Mouse (Mus musculus): Measurements from ENCODE around the gene Slc4a4. TPM values are rescaled to one million over a fixed set of nuclear protein-coding genes. Genes with fewer than 3 reads are reported as not detected.

Slc4a4 gene
- polyA plus RNA-seq, 1 experiment = 905 TPM

DNA sequence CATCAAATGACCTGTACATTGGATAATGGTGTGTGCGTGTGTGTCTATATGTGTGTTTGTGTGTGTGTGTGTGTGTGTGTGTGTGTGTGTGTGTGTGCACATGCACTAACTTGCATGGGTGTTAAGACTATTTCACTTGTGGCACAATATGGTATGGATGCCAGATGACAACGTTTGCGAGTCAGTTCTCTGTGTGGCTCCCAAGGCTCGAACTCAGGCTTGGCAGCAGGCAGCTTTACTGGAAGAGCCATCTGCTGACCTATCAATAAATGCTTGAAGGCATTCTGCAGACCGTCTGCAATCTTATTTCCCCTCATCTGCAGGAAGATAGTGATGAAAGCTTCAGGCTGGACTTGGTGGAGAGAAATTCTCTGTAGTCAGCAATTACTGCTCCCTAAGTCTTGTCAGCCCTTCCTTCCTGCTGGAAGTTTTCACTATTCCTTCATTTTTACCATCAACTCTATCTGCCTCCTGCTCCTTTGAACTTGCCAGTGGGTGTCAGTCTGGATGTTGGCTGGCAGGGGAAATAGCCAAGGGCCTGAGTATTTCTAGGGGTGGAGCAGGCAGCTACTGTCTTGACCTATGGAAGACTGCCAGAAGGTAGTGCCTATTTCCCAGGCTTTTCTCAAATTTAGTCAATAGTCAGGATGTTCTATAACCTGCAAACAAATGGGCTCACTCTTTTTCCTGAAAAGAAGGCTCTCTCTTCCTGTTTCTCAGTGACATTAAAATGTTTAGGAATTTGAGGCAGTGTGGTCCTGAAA lies 73.9 kb downstream of the Slc4a4 start:
- TF ChIP-seq POLR2A (IDR thresholded peaks at IDR 0.05; ENCODE audit: insufficient read depth, low read depth, low read length) = no peak
- no peak for TF ChIP-seq CTCF (IDR thresholded peaks at IDR 0.05; ENCODE audit: insufficient read depth, low read depth, low read length)
- H3K4me1 ChIP-seq (ENCODE audit: control insufficient read depth, insufficient read depth, low read length) = peaks cover 21% of the 10 kb centered on the region
- no peak overlapping the region for H3K4me3 ChIP-seq (ENCODE audit: insufficient read depth, low read depth, low read length)
- peak overlapping the region; percentile 23 for H3K27ac ChIP-seq (ENCODE audit: insufficient read depth, low read depth, low read length)
- WGBS = 74% methylated on average over 5 of the region's 5 CpGs

DNA sequence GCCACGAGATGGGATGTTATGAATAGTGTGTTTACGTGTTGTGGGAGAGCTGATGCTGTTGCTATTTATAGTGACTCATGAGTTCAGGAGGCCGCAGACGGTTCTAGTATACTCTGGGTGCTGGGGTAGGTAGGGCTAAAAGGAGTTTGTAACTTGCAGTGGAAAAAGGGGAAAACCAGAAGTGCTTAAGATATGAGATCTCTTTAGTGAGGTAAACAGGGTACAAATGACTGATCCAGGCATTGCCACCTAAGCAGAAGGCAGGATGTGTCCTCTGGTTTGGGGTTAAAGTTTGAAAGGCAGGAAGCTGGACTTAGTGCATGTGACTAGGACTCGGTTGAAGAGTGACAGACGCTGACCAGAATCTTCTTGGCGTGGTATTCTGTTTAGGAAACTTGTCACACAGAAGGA lies 74.7 kb downstream of the Slc4a4 start:
- TF ChIP-seq CTCF (IDR thresholded peaks at IDR 0.05; ENCODE audit: insufficient read depth, low read depth, low read length) (no peak), POLR2A (IDR thresholded peaks at IDR 0.05; ENCODE audit: insufficient read depth, low read depth, low read length) (no peak)
- Histone ChIP-seq H3K27ac (ENCODE audit: insufficient read depth, low read depth, low read length) (peak overlapping the region; percentile 23), H3K4me1 (ENCODE audit: control insufficient read depth, insufficient read depth, low read length) (peaks cover 16% of the 10 kb centered on the region), H3K4me3 (ENCODE audit: insufficient read depth, low read depth, low read length) (no peak overlapping the region)
- WGBS = 50% methylated on average over 7 of the region's 7 CpGs

DNA sequence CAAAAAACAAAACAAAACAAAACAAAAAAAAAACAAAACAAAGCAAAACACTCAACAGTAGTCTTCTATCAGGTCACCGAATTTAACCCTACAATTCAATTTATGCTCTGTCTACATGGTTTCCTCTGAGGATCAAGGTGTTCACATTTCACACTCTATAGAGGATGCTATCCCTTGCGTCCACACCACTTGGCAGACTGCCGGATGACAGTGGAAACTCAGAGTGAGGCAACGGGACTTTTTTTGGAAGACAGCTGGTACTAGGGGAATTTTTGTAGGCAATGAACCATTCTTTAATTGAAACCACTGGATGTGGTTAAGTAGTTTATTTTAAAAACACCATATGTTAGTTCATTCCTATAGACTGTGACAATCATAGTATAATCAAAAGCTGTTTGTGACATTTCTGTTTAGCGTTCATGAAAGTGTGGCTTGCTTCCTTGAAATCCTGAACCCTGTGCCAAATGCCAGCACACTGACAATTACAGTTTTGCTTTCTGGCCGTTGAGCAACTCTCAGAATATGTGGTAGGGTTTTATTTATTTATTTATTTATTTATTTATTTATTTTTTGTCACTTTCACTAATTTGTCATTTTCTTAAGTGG lies 78.2 kb downstream of the Slc4a4 start:
- TF ChIP-seq CTCF (IDR thresholded peaks at IDR 0.05; ENCODE audit: insufficient read depth, low read depth, low read length) = no peak
- no peak for TF ChIP-seq POLR2A (IDR thresholded peaks at IDR 0.05; ENCODE audit: insufficient read depth, low read depth, low read length)
- Histone ChIP-seq H3K4me1 (ENCODE audit: control insufficient read depth, insufficient read depth, low read length) (0 out of 2 replicates have a peak, but pooled peaks cover 4% of the 10 kb centered on the region), H3K4me3 (ENCODE audit: insufficient read depth, low read depth, low read length) (no peak overlapping the region), H3K27ac (ENCODE audit: insufficient read depth, low read depth, low read length) (no peak overlapping the region)
- WGBS = 44% methylated on average over 6 of the region's 6 CpGs

DNA sequence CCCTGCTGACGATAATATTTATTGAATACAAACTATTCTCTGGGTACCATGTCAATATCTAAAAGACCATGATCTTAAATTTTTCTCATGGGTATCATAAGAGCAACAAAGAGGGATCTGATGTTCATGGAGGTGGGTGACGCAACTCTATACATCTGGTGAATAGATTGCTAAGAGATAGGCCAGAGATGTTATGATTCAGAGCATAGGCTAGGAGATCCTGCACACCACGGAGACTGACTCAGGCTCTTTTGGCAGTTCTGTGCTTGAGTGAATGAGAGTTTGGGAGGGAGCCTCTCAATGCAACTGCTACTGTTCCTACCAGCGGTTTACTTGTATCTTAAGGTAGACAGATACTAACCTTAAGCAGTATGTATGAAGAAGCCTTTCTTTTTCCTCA lies 79.9 kb downstream of the Slc4a4 start:
- TF ChIP-seq POLR2A (IDR thresholded peaks at IDR 0.05; ENCODE audit: insufficient read depth, low read depth, low read length) = no peak
- TF ChIP-seq CTCF (IDR thresholded peaks at IDR 0.05; ENCODE audit: insufficient read depth, low read depth, low read length) = no peak
- Histone ChIP-seq H3K4me1 (ENCODE audit: control insufficient read depth, insufficient read depth, low read length) (no peaks in the 10 kb centered on the region), H3K4me3 (ENCODE audit: insufficient read depth, low read depth, low read length) (no peak overlapping the region), H3K27ac (ENCODE audit: insufficient read depth, low read depth, low read length) (no peak overlapping the region)
- WGBS = 74% methylated on average over 4 of the region's 4 CpGs

DNA sequence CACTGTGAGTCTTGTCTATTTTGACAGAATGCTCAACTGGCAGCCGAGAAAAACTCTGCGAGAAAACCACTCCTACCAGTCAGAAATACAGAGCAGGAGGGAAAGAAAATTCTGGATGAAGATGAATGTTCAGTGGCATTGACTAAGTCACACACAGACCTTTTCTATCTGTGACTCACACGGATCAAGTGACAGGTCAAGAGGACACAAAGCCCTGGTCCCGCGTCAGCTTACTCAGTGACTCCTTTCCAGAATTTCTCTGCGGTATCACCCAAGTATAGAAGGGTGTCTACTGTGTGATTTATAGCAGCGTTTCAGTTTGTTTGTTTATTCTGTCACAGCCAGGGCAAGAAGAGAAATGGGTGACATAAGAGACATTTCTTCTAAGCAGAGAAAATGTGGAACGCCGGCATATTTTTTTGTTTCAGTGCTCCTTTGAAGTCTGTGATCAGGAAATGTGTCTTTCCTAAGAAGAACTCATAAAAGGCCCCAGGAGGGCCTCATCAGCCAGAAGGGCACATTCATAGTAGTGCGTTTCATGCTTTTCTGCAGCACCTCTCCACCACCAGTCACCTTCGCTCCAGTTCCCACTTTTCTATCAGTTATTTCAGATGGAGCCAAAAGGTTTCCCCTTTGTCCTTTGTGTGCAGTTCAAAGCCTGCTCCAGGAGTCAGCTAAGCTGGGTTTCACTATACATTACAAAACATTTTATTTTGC lies 82.5 kb downstream of the Slc4a4 start:
- WGBS = 37% methylated on average over 11 of the region's 11 CpGs
- H3K27ac ChIP-seq (ENCODE audit: insufficient read depth, low read depth, low read length) = no peak overlapping the region
- no peak for TF ChIP-seq POLR2A (IDR thresholded peaks at IDR 0.05; ENCODE audit: insufficient read depth, low read depth, low read length)
- TF ChIP-seq CTCF (IDR thresholded peaks at IDR 0.05; ENCODE audit: insufficient read depth, low read depth, low read length) = no peak
- no peak overlapping the region for H3K4me3 ChIP-seq (ENCODE audit: insufficient read depth, low read depth, low read length)
- no peaks in the 10 kb centered on the region for H3K4me1 ChIP-seq (ENCODE audit: control insufficient read depth, insufficient read depth, low read length)

DNA sequence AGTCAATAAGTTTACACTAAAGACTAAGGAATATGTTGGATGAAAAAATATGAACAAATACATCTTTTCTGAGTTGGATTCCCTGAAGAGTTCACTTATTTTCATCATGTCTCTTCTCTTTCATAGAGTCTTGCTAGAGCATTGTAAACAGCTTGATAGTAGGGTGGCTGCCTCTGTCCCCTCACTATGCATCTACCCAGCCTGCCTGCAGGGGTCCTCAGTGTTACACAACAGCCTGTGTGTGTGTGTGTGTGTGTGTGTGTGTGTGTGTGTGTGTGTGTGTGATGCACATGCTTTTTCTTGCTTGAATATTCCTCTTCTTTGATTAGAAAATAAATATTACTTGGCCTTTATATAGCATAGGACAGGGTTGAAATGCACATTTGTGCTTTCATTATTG lies 84.9 kb downstream of the Slc4a4 start:
- Histone ChIP-seq H3K4me3 (ENCODE audit: insufficient read depth, low read depth, low read length) (no peak overlapping the region), H3K4me1 (ENCODE audit: control insufficient read depth, insufficient read depth, low read length) (0 out of 2 replicates have a peak, but pooled peaks cover 3% of the 10 kb centered on the region), H3K27ac (ENCODE audit: insufficient read depth, low read depth, low read length) (no peak overlapping the region)
- TF ChIP-seq CTCF (IDR thresholded peaks at IDR 0.05; ENCODE audit: insufficient read depth, low read depth, low read length) (no peak), POLR2A (IDR thresholded peaks at IDR 0.05; ENCODE audit: insufficient read depth, low read depth, low read length) (no peak)

DNA sequence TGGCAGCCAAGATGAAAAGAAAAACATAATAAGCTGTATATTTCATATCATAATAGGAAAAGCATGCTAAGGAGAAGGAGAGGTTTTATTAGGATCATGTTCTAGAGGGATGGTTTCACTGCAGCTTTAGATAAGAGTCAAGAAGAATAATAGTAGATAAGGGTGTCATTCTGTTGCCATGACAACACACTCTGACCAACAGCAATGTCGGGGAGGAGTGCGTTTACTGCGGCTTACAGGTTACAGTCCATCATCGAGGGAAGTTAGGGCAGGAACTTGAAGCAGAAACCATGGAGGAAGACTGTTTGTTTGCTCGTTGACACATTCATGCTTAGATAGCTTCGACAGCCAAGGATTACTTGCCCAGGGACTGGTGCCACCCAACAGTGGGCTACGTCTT lies 85.7 kb downstream of the Slc4a4 start:
- Histone ChIP-seq H3K4me3 (ENCODE audit: insufficient read depth, low read depth, low read length) (no peak overlapping the region), H3K27ac (ENCODE audit: insufficient read depth, low read depth, low read length) (no peak overlapping the region), H3K4me1 (ENCODE audit: control insufficient read depth, insufficient read depth, low read length) (0 out of 2 replicates have a peak, but pooled peaks cover 7% of the 10 kb centered on the region)
- WGBS = 81% methylated on average over 7 of the region's 7 CpGs
- TF ChIP-seq POLR2A (IDR thresholded peaks at IDR 0.05; ENCODE audit: insufficient read depth, low read depth, low read length) = no peak
- TF ChIP-seq CTCF (IDR thresholded peaks at IDR 0.05; ENCODE audit: insufficient read depth, low read depth, low read length) = no peak

DNA sequence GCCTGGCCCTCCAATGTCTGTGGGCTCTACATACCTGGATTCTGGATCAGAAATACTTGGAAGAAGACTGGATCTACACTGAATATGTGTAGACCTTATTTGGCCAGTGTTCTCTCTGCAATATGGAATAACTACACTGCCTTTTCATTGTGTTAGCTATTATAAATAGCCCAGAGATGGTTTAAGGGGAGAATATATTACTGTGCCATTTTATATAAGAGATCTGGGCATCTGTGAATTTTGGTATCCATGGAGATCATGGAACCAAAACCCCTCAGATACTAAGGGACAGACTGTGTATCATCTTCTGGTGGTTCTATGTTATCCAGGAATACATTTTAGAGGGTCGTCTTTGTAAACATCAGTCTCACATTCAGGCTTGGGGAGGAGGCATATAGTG lies 86.5 kb downstream of the Slc4a4 start:
- TF ChIP-seq CTCF (IDR thresholded peaks at IDR 0.05; ENCODE audit: insufficient read depth, low read depth, low read length) = no peak
- no peak for TF ChIP-seq POLR2A (IDR thresholded peaks at IDR 0.05; ENCODE audit: insufficient read depth, low read depth, low read length)
- WGBS = 90% methylated on average over 1 of the region's 1 CpGs
- Histone ChIP-seq H3K4me3 (ENCODE audit: insufficient read depth, low read depth, low read length) (no peak overlapping the region), H3K27ac (ENCODE audit: insufficient read depth, low read depth, low read length) (no peak overlapping the region), H3K4me1 (ENCODE audit: control insufficient read depth, insufficient read depth, low read length) (0 out of 2 replicates have a peak, but pooled peaks cover 7% of the 10 kb centered on the region)

DNA sequence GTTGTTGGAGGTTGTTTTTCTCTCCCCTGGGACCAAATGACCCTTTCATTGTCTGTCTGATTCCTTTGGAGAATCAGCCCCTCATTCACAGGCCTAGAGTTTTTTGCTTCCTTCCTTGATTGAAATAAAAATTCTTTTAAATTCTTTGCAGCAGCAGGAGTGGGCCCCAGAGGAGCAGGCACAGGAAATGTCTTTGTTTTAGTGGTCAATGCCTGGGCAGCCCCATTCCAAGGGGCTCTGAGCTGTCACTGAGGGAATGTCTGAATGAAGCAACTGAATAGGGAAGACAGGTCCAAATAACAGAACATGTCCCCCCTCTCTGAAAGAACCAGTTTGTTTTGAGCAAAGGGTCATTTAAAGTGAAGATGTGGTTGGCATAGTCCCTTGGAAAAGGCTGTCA lies 89.1 kb downstream of the Slc4a4 start:
- H3K4me1 ChIP-seq (ENCODE audit: control insufficient read depth, insufficient read depth, low read length) = 0 out of 2 replicates have a peak, but pooled peaks cover 7% of the 10 kb centered on the region
- no peak overlapping the region for H3K4me3 ChIP-seq (ENCODE audit: insufficient read depth, low read depth, low read length)
- TF ChIP-seq POLR2A (IDR thresholded peaks at IDR 0.05; ENCODE audit: insufficient read depth, low read depth, low read length) (no peak), CTCF (IDR thresholded peaks at IDR 0.05; ENCODE audit: insufficient read depth, low read depth, low read length) (no peak)
- no peak overlapping the region for H3K27ac ChIP-seq (ENCODE audit: insufficient read depth, low read depth, low read length)

Measured in olfactory bulb, adult 2 months (tissue).